Mouse (Mus musculus): ENCODE measurements around the gene Hdc.

Gene Hdc

DNA sequence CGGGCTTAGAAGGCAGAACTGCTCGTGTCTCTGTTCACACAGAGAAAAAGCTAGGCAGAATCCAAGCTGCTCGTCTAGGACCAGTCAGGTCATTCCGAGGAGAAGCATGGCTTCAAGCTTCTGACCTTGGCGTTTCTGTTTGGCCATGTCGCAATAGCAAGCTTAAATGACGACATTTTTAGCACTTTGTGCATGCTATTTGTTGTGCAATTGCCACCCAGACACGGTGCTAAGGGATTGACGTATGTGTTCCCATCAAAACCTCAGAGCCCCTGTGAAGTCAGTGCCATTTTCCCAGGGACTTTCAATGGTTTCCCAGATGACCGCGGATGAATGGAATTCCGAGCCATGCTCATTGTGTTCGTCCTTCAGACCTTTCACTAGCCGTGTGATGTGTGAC lies 18.6 kb downstream of the Hdc start:
- DNase-seq (ENCODE audit: low spot score) = peak; percentile 53

DNA sequence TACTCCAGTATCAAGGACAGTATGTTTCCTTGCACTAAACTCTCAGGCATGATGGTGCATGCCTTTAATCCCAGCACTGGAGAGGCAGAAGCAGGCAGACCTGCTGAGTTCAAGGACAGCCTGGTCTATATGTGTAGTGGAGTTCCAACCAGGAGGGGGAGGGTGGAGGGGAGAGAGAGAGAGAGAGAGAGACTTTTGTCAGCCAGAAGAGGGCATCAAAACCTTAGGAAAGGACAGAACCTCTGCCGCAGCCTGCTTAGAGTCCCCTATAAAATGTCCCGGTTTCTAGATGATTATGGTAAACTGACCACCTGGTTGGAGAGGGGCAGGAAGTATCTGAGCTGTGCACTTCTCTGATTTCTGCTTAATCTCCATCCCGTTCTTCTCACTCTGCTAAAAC lies 20.1 kb downstream of the Hdc start:
- peak; percentile 44 for DNase-seq (ENCODE audit: low spot score)

DNA sequence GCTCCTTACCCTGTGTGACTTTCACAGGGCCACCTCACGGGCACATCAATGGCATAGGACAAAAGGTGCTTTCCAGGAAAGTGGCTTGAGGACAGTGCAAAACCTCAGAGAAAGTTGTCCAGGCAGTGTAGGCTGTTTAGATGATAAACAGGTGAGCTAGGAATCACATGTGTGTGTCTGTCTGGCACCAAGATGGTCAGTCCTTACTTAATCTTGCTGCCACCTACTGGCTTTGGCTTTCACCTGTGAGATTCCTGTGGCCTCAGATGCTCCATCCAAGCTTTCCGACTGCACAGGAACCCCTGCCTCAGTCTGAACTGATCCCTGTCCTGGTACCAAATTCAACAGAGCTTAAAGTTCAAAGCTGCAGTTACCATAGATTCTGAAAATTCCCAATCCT lies 20.7 kb downstream of the Hdc start:
- no peak for DNase-seq (ENCODE audit: low spot score)

DNA sequence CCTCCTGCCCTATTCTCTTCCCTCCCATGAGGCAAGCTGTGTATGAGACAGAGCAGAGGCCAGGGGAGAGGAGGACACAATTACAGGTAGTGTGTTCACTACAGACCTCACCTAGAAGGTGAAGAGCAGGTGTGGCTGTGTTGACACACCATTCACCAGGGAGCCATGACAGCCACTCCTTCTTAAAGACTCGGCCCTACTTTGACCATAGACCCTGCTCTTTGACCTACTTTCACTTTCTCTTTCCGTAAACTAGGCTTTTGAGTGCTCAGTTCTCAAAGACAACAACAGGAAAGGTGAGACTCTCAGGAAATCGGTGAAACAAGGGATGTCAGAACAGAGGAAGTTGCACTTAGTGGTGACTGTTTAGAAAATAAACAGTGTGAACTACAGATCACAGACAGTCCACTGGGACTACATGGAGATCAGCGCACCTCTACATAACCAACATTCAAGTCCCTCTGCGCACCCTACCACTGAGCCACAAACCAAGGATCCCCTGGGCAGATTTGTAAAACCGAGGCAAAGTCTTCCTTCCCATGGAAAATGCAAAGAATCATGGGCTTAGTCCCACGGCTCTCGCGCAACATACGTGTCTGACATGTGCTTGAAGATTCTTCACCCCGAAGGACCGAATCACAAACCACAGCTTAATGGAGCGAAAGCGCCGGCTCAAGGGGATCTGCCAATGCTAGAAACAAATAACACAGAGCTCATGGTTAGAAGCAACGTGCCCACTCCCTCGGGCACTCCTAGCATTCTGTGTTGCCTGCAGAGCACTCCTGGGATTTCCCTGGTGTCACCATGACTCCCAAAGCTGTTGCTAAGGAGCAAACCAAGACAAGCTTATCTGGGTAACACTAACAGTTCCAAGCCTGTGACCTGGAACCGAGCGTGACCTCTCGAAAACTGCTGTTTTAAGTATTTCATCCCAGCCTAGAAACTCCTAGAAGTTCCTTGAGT lies 21.5 kb downstream of the Hdc start:
- DNase-seq (ENCODE audit: low spot score) = peak; percentile 38

DNA sequence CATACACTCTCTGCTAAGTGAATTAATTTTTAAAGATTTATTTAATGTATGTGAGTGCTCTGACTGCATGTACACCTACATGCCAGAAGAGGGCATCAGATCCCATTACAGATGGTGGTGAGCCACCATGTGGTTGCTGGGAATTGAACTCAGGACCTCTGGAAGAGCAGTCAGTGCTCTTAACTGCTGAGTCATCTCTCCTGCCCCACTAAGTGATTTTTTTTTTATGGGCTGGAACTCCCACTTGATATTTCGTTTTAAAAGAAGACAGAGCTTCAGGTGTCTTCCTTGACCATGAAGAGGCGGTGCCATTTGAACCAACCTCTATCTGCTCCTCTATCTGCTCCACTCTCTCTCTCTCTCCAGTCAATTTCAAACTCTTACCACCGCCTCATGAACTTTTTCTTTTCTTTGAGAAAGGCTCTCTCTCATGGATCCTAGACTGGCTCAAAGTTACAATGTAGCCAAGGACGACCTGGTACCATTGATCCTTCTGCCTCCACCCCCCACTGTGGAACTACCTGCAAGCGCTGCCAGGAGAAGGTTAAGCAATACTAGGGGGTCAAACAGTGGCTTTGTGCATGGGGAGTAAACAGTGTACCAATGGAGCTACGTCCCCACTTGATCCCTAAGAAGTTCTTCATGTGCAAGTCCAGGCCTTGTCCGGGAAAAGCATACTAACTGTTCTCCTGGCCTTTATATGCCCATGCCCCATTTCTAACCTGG lies 22.6 kb downstream of the Hdc start:
- DNase-seq (ENCODE audit: low spot score) = no peak

DNA sequence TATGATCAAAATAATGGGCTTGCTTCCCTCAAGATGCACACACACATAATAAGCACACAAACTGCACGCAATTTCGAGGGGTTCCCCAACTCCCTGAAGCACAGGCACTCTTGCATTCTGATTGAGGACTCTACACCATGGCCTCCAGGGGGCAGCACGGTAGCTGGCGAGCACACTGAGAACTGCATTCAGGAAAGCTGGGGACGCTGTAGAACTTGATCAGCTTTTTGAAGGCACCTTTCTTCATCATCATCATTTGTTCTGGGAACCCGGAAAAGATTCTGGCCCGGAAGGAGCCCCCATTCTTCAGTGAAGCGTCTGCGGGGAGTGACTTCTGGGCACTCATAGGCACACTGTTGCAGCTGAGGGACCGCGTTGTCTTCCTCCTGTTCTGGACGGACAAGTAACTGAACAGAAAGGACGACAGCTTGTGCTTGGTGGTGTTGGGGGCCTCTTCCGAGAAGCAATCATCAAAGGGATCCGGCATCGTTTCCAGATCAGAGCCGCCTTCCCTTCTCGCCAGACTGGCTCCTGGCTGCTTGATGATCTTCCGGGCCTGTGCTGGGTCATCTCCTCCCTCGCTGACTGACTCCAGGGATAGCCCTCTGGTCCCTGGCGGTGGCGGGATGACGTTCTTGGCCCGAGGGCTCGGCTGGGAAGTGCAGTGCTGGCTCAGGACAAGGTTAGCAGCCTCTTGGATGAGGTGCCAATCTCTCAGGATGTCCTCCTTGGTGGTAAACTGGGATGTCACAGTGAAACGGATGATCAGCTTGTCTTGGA lies 25.1 kb downstream of the Hdc start:
- peak; percentile 41 for DNase-seq (ENCODE audit: low spot score)

DNA sequence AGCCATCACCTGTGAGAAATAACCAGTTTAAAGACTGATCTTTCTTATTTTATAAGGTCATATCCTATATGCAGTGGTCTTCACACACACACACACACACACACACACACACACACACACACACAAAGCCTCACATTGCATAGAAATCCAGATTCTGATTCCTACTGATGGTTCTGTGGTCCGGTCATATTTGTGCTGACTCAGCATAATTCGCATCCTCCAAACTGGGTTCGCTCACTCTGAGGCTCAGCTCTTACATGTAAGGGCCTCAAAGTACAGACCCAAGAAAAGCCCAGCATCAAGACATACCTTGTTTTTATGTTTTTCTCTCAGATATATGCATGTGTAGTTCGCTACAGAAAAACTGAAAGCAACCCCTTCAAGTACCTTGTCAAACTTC lies 27.8 kb downstream of the Hdc start:
- no peak for DNase-seq (ENCODE audit: low spot score)

DNA sequence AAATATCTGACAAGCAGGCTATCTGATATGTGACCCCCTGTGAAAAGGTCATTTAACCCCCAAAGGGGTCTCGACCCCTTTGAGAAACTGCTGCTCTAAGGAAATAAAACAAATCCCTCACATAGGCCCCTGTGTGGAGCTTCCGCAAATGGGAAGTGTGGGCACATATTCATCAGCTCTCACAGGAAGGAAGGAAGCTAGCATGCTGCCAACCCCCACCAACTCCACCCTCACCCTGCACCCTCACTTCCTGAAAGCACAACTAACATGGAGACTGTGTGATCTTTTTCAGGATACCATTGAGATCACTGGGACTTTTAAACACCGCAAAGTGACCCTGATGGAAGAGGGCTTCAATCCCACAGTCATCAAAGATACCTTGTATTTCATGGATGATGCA lies 31.6 kb downstream of the Hdc start:
- DNase-seq (ENCODE audit: low spot score) = no peak

DNA sequence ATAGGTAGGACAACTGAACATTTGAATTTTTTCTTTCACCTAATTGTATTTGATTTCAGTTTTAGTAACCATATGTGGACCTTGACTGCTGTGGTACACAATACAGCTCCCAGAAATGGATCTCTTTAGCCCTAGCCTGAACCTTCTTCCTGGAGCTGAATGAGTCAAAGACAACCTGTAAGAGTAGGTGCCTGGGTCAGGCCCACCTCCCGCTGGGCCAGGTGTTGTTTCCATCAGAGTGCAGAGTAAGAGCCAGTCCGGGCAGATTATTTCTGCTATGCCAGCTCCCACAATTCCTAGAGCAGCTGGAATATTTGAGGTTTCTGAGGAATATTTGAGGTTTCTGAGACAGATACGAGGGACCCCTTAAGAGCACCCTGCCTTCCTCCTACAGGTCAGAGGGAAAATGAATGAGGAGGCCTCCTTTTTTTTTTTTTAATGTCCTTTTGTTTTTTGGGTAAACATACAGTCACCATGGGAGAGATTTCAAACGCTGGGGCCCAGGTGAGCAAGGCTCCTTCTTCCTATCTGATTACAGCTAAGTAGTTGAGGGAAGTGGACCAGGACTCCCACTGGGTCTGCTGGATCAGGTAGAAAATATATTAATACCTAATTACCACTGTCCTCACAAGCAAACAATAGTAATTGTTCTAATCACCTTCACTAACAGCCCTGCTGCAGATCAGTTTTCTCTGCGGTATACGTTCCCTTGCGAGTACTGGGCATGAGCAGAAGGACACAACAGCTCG lies 34.3 kb downstream of the Hdc start:
- DNase-seq (ENCODE audit: low spot score) = no peak

DNA sequence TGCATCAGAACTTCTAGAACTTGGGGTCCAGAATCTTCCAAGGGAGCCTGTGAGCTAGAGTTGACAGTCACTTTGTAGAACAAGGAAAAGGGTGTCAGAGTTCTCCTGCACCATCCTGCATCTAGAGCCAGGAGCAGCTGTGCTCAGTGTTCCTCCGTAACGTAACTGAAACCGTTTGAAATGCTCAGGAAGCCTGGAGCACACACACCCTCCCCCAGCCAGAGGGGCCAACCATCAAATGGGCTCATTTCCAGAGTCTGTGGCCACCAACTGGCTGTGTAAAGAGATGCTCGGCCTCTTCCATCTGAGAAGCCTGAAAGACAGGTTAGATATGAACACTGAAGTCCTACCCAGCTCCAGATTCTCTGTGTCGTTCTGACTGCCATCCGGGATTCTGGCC lies 35.1 kb downstream of the Hdc start:
- DNase-seq (ENCODE audit: low spot score) = no peak

DNA sequence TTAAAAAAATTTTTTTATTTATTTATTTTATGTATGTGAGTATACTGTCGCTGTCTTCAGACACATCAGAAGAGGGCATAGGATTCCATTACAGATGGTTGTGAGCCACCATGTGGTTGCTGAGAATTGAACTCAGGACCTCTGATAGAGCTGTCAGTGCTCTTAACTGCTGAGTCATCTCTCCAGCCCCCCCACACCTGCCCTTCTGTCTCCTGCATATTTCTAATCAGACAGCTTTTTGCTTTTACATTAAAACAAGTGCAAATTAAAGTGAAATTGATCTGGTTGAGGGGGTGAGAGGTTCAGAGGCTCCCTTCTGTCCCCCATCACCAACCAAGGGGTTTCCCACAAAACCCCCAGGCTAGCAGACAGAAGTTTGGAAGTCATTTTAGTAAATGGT lies 39.8 kb downstream of the Hdc start:
- no peak for DNase-seq (ENCODE audit: low spot score)

DNA sequence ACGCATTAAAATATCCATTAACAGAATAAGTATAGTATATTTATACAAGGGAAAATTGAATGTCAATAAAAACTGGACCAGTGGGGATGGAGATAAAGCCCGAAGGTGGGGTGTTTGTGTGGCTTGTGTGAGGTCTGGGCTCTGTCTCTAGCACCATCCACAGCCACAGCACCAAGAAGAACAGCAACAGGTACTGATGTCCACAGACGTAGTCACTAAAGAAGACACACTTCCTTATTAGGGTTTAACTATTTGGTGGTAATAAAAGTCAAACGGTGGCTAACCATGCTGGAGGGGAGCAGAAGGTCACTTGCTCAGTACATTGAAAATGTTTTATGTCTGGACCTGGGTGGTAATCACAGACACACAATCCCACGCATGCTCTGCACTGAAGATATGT lies 41.7 kb downstream of the Hdc start:
- DNase-seq (ENCODE audit: low spot score) = no peak

DNA sequence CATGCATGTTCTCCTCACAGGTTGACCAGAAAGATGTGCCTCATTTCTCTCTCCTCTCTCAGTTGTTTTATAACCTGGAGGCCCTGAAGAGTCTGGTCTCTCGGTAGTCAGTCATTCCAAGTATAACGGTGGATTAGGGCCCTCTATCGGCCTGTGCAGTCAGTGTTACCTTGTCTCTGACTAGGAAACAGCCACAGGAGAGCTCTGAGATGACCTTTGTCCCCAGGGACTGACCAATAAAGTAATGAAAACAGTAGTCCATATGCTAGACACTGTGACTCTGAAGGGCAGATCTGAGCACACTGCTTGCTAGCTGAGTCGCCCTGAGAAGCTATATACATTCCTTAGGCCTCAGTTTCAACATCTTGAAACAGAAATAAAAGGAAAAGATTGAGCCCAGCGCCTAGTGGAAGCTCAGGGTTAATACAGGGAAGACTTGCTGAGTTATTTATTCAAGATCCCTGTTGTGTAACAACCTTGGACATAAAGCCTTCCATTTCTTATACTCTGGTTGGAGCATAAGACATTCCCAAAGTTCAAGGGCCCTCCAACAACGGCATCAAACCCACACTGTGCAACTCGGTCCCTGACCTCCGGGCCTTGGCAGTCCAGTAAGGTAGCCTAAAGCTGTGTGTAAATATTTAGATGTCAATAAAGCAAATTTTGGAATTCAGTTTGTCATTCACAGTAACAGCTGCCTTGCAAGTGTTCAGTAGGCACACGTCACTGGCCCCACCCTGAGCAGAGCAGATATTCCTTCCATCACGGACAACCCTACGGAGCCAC lies 43.5 kb downstream of the Hdc start:
- DNase-seq (ENCODE audit: low spot score) = peak; percentile 73

DNA sequence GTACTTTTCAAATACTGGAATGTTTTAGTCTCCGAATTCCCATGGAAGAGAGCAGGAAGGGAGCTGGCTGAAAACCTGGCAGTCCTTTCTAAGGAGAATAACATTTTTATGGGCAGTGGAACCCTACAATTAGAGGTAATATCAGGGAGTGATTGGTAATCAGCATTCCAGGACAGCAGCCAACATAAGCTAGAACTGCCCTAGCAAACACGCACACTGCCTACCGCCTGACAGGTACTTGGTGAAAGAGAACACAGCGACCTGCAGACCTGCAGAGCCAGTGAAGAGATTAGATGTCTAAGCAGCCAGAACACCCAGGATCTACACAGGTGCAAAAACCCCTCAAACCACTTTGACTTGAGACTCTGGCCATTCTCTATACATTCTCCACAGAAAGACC lies 46.4 kb downstream of the Hdc start:
- no peak for DNase-seq (ENCODE audit: low spot score)

DNA sequence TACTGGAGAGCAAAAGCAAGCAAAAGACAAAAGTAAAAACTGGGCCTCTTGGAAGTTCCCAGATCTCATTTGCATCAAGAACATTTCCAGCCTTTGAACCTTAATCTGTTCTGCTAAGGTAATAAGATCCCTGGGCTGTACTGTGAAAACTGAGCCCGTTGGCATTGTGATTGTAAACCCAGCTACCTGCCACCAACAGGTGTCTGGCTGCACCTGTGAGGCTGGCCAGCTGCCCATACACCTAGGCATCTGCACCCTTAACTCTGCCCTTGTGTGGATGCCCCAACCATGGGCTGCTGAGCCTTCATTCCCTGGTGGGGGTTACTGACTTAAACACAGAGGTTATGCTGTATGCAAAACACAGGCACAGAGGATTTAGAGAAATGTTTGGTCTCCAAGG lies 46.9 kb downstream of the Hdc start:
- DNase-seq (ENCODE audit: low spot score) = no peak

DNA sequence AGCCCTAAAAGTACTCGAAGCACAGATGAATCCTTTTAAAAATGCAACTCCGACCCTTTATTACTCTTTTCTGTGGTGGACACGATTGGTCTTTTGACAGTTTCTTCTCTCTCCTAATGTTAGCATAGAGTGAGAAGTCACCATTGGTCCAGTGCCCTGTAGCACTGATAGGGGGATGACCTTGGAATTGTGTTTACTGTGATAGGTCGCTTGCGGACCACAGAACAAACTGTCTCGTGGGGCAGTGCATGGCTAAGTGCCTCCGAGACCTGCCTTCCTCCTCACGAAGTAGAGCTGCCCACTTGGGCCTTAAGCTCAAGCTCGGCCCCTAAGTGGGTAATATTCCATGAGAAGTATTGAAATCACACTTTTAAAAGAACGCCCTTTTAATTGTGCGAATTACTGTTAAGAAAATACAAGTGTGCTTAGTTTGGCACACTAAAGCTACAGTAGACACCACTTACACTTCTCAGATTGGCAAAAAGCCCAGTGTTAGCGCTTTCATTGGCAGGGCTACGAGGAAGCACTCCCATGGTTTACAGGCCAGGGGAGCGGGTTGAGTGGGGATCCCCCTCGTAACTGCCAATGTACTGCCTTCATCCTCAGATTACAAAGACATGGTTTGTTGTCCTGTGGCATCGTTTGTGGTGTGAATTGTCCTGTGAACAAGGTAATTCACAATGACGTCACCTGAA lies 55.5 kb downstream of the Hdc start:
- no peak for DNase-seq (ENCODE audit: low spot score)

DNA sequence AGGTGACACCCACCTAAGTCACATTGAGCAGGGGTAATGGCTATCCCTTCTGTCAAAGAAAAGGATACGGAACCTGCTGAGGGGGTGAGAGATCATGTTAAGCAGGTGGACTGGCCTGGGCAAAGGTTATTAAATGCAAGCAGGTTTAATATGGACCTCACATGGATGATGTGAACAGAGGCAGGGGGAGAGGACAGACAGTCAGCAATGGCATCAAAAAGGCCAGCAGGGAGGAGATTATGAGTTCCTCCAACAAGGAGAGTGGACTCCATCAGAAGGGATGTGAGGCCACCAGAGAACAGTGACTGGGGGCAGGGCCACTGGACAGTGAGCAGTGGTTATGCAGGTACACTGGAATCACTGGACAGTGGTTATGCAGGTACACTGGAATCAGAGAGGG lies 59.0 kb downstream of the Hdc start:
- no peak for DNase-seq (ENCODE audit: low spot score)

DNA sequence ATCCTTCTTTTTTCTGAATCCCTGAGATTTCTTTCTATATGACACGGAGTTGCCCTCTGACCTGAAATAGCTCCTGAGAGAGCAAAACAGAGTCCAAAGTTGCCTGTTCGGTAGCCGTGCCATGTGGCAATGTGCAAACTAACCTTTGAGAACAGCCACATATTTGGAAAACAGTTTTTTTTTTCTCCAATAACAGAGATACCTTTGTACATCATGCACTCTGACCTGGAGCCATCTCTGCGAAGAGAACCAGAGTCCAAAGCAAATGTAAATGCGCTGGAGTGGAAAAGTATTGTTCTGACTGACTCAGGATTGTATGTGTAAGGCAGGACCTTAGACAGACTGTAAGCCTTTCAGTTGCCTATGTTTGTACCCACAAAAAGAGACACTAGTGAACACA lies 63.6 kb downstream of the Hdc start:
- peak; percentile 71 for DNase-seq (ENCODE audit: low spot score)

DNA sequence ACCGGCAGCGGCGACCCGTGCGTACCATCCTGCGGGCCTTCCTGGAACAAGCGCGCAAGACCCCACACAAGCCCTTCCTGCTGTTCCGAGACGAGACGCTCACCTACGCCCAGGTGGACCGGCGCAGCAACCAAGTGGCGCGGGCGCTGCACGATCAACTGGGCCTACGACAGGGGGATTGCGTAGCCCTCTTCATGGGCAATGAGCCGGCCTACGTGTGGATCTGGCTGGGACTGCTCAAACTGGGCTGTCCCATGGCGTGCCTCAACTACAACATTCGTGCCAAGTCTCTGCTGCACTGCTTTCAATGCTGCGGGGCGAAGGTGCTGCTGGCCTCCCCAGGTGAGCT lies 65.8 kb downstream of the Hdc start:
- no peak for DNase-seq (ENCODE audit: low spot score)
